ENCODE assay signal across 11 mouse cellular contexts in the genomic region with DNA sequence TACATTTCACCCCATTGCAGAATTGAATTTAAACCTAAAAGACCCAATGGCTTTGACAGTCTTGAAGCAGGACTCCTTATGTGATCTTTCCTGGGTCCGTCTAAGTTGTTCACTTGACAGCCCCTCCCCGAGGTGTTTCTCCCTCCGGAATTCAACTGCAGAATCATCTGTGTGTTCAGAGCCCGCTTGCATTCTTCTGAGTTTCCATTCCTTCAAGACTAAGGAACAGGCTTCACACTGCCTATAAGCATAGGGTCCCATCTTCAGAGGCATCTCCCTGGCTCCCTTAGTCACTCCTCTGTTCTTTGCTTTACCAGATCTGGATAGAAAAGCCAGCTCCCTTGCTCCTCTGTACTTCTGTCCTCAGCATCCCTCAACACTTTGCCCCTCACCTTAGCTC. TPM values are rescaled to one million over a fixed set of nuclear protein-coding genes. Genes with fewer than 3 reads are reported as not detected.
A peak's percentile ranks its signal among the peaks of the same experiment; 100 is the strongest.
DNase-seq lines count a peak whose midpoint lies in the region; ATAC-seq and TF ChIP-seq lines count a peak whose summit lies in the region.
"Had no signal": no experiment of that assay in that cellular context is flagged by ENCODE, and none has a peak within 500 bp of the region (broad histone marks: within the 10 kb centered on the region; RNA-seq: fewer than 3 reads in every experiment).

No protein-coding gene starts in this region.

- DNase-seq in layer of hippocampus, adult 2 months (ENCODE audit: low spot score in 2 of 2), result no peak
- DNase-seq in layer of hippocampus, adult 9-10 months (ENCODE audit: low spot score), result no peak
- no peak for DNase-seq in forebrain, embryonic 11.5 days (ENCODE audit: low spot score)
- DNase-seq in midbrain, postnatal 0 days (ENCODE audit: low spot score), result no peak
- DNase-seq in c-Kit-positive CD71-positive TER-119-positive erythroid progenitor cells, embryonic 14.5 days (ENCODE audit: low spot score), result no peak
- DNase-seq in heart, postnatal 10 days, result no peak
- DNase-seq in thymus, postnatal 0 days (ENCODE audit: low spot score), result no peak

- H3K9ac ChIP-seq in forebrain, embryonic 11.5 days (ENCODE audit: low read length), result no peak overlapping the region
- peak overlapping the region; percentile 74; the same call in 1 of the 2 replicates for H3K9ac ChIP-seq in hindbrain, embryonic 16.5 days (ENCODE audit: low read depth, low read length)
- H3K9ac ChIP-seq in midbrain, postnatal 0 days (replicated peaks; ENCODE audit: low read length, poor library complexity, severe bottlenecking), result no peak overlapping the region
- H3K9ac ChIP-seq: liver, embryonic 14.5 days had no signal

- H3K4me3 ChIP-seq in layer of hippocampus, adult 2 months, result peak overlapping the region; percentile 20; the same call in 1 of the 2 replicates
- H3K4me3 ChIP-seq in forebrain, embryonic 11.5 days (ENCODE audit: low read depth, low read length), result no peak overlapping the region
- no peak overlapping the region for H3K4me3 ChIP-seq in hindbrain, embryonic 16.5 days (ENCODE audit: low read length)
- H3K4me3 ChIP-seq in midbrain, postnatal 0 days (ENCODE audit: low read depth, low read length), result no peak overlapping the region

- H3K4me2 ChIP-seq in forebrain, embryonic 11.5 days (ENCODE audit: low read depth, low read length, severe bottlenecking), result peak overlapping the region; percentile 15; the same call in 1 of the 2 replicates
- peak overlapping the region; percentile 41 for H3K4me2 ChIP-seq in hindbrain, embryonic 16.5 days (ENCODE audit: low read length)
- H3K4me2 ChIP-seq in midbrain, postnatal 0 days (ENCODE audit: low read depth, low read length, poor library complexity, severe bottlenecking), result peak overlapping the region; percentile 63; the same call in 1 of the 2 replicates

- intact Hi-C loops in heart, postnatal 10 days (cut with DNase I), result loop anchor here (2.0 kb wide), 3 partner anchors 524 to 1294 kb away; no protein-coding TSS in a partner anchor

- no peak for TF ChIP-seq CTCF in layer of hippocampus, adult 2 months (conservative IDR thresholded peaks at IDR 0.05)
- TF ChIP-seq CTCF in midbrain, postnatal 0 days (IDR thresholded peaks at IDR 0.05), result no peak

- 22% methylated on average over 4 of the region's 4 CpGs for WGBS in forebrain, embryonic 11.5 days
- 24% methylated on average over 4 of the region's 4 CpGs for WGBS in hindbrain, embryonic 16.5 days
- 18% methylated on average over 4 of the region's 4 CpGs for WGBS in midbrain, postnatal 0 days

- H3K27ac ChIP-seq in layer of hippocampus, adult 2 months, result peak overlapping the region; percentile 89
- H3K27ac ChIP-seq in forebrain, embryonic 11.5 days (ENCODE audit: low read depth, low read length), result no peak overlapping the region
- peak overlapping the region; percentile 29; the same call in 1 of the 2 replicates for H3K27ac ChIP-seq in hindbrain, embryonic 16.5 days (ENCODE audit: low read depth, low read length)
- H3K27ac ChIP-seq in midbrain, postnatal 0 days (ENCODE audit: low read depth, low read length), result 0 out of 2 replicates have a peak overlapping the region, but pooled peaks have one; percentile 13
- H3K27ac ChIP-seq: heart, adult 2 months; liver, embryonic 14.5 days had no signal

- no peak for ATAC-seq in forebrain, embryonic 11.5 days (replicated peaks; ENCODE audit: low FRiP score)
- peak; percentile 9 for ATAC-seq in hindbrain, embryonic 16.5 days
- peak; percentile 24 for ATAC-seq in midbrain, postnatal 0 days (ENCODE audit: low FRiP score)

- peaks cover 9% of the 10 kb centered on the region for H3K4me1 ChIP-seq in forebrain, embryonic 11.5 days (replicated peaks; ENCODE audit: control insufficient read depth, insufficient read depth, low read length)
- H3K4me1 ChIP-seq in hindbrain, embryonic 16.5 days (ENCODE audit: control insufficient read depth, insufficient read depth, low read depth, low read length), result peaks cover 13% of the 10 kb centered on the region
- peaks cover 13% of the 10 kb centered on the region for H3K4me1 ChIP-seq in midbrain, postnatal 0 days (ENCODE audit: insufficient read depth, low read length)

- H3K36me3 ChIP-seq in forebrain, embryonic 11.5 days (ENCODE audit: control insufficient read depth, insufficient read depth, low read length), result no peaks in the 10 kb centered on the region
- H3K36me3 ChIP-seq in hindbrain, embryonic 16.5 days (ENCODE audit: control insufficient read depth, insufficient read depth, low read length), result no peaks in the 10 kb centered on the region
- H3K36me3 ChIP-seq in midbrain, postnatal 0 days (ENCODE audit: insufficient read depth, low read length), result no peaks in the 10 kb centered on the region

- H3K27me3 ChIP-seq in forebrain, embryonic 11.5 days (ENCODE audit: control insufficient read depth, insufficient read depth, low read length), result no peaks in the 10 kb centered on the region
- no peaks in the 10 kb centered on the region for H3K27me3 ChIP-seq in hindbrain, embryonic 16.5 days (replicated peaks; ENCODE audit: control insufficient read depth, insufficient read depth, low read length)
- no peaks in the 10 kb centered on the region for H3K27me3 ChIP-seq in midbrain, postnatal 0 days (ENCODE audit: insufficient read depth, low read length)

- H3K9me3 ChIP-seq in forebrain, embryonic 11.5 days (ENCODE audit: control insufficient read depth, low read length), result no peaks in the 10 kb centered on the region
- H3K9me3 ChIP-seq in hindbrain, embryonic 16.5 days (ENCODE audit: control insufficient read depth, low read length), result no peaks in the 10 kb centered on the region
- H3K9me3 ChIP-seq in midbrain, postnatal 0 days (ENCODE audit: low read length), result no peaks in the 10 kb centered on the region

RNA-seq across cellular contexts. Expression of a gene that starts 32.1 kb away (rescaled TPM):
- total RNA-seq in layer of hippocampus, adult 2 months (2021), result 1 to 10 TPM; 8.5 to 8.7 TPM
- 3.5 and 4.0 TPM in 2 replicates for polyA plus RNA-seq in forebrain, embryonic 11.5 days (2014; fragmentation: Nextera tagmentation; extraction: Ambion mirVana)
- 8.9 and 9.2 TPM in 2 replicates for polyA plus RNA-seq in hindbrain, embryonic 16.5 days (2015; fragmentation: Nextera tagmentation; extraction: Ambion mirVana)
- total RNA-seq in midbrain, postnatal 0 days (2014; rRNA removed), result 6.5 and 11.5 TPM in 2 replicates
- 10.2 and 11.0 TPM in 2 replicates for polyA plus RNA-seq in midbrain, postnatal 0 days (2015; fragmentation: Nextera tagmentation; extraction: Ambion mirVana)
- total RNA-seq in heart, postnatal 10 days (2021), result 1 to 10 TPM; 2.3 TPM
- polyA plus RNA-seq in thymus, postnatal 0 days (2015; fragmentation: Nextera tagmentation; extraction: Ambion mirVana), result 14.9 and 17.4 TPM in 2 replicates
- polyA plus RNA-seq: Patski had no signal
